Mouse (Mus musculus): ENCODE measurements at regions not wholly inside any gene's neighbourhood (a gene's known extent, or its start where the extent isn't known, plus 50 kb on each side); places are given as distances from the start of the nearest gene placed in this dataset.

DNA sequence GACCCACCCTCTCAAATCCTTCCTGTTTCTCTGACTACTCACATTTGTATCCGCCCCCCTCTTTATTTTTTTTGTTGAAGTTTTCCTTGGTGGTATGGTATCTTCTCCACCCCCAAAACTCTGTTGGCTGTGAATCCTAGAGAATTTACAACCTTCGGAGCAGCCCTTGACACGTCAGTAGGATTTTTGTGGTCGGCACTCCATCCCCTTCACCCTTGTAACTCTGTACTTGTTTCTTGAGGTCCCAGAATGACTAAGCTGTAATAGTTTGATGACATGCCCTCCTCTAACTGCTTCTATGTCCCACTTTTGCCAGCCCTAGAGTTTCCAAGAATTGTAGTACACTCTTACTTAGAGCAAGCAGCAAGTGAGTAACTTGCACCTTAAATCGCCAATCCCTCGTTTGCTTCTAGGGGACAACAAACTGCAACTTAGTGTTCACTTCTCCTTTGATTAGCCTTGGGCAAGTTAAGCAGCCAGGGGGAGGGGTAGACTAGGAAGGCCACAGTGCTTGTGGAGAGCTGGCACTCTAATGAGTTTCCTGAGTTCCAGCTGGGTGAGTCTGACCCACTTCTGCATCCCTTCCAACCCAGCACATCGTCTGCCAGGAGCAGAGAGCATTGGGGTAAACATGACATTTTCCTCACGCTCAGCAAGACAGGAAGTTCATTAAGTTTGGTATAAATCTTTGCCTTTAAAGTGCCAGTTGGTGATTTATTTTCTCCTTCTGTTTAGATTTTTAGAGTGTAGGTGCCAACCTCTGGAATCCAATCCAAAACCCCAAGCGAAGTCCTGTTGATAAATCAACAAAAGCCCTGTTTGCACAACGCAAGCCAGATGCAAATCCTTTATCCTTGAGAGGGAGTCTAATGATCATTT is 118.7 kb downstream of the Foxa2 start:
- DNase-seq (ENCODE audit: low read depth, low spot score) = no peak

DNA sequence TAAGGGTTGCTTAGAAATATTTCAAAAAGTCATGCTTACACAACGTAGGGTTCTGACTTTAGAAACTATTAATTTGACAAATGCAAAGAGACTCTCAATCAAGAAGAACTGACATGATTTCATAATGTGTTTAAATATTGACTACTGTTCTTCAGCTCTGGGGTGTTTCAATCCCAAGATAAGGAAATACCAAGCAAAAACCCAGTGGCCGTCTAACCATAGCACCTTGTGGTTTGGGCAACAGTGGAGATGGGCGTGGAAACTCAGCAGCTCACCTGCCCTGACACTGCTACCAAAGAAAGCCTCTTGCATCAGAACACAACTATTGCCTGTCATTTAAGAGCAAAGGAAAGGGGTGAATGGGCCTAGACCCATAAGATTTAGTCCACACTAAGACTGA is 119.9 kb downstream of the Foxa2 start:
- no peak for DNase-seq (ENCODE audit: low read depth, low spot score)

DNA sequence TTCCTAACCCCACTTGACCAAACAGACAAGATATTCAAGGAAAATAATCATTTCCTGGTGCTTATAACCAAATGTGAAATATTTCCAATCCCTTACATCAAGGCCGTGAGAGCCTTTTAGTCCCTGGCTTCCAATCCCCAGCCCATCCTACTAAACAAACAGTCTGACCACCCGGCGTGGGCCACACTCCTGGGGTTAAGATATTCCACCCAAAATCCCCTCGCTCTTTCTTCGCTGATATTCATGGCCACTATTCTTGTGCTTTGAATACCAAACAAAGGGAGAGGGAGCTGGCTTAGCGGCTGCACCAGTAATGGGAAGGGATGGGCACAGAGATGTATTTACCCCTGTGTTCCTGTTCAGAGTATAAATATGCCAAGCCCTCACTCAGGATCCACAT is 139.4 kb downstream of the Foxa2 start:
- no peak for DNase-seq (ENCODE audit: low read depth, low spot score)

DNA sequence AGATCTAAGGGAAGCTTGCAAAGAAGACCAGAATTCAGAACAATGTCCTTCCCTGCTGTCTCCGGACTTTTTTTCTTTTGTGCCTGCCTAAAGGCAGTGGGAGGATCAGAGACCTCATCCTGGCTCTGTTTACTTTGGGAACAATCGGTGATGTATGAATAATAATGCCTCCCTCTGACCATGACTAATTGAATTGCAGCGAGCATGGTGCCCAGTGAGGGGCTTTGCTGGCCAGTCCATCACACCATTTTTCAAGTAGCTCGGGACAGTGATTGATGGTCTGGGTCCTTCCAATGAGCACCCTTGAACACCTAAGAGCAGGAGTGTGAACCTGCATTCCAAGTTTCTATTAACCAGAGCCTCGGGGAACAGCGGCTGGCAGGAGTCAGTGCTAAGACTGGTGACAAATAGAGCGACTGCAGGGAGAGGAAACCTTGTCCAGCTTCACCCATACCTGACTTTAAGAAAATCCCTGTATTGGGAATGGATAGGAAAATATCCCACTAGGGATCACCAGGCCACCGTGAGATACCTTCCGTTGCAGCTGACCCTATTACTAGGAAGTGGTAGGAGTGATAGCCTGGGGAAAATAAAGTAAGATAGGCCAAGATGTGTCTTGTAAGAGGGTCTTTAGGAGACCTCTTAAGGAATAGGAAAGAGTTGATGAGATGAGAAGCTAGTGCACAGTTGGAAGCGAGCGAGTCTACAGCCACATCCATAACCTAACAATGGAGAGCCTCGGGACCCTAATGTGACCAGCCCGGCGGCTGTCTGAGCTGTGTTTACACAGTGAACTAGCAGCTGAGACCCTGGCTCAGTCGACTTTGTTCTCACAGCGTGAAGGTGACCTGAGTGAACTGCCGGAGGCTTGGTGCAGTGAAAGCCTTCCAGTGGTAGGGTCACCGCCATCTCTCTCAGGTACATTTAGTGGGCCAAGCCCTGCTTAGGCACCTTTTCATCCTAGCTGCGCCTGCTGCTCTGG is 140.7 kb downstream of the Foxa2 start:
- DNase-seq (ENCODE audit: low read depth, low spot score) = no peak

DNA sequence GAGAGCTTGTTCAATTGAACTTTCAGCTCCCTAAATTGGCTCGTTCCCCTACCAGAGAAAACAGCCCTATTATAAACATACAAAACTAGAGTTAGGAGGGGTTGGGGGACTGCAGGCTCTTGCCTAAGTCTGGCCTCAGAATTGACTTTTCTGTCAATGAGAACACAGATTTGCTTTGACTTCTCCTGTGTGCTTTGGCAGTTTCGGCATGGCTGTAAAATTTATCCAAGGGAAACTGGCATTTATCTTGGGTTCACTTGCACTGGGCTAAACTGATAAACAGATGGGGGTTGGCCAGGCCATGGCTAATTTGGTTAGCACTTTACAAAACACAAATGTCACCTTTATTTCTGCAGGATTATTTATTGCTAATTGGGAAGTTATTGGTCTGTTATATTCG is 141.7 kb downstream of the Foxa2 start:
- DNase-seq (ENCODE audit: low read depth, low spot score) = no peak

DNA sequence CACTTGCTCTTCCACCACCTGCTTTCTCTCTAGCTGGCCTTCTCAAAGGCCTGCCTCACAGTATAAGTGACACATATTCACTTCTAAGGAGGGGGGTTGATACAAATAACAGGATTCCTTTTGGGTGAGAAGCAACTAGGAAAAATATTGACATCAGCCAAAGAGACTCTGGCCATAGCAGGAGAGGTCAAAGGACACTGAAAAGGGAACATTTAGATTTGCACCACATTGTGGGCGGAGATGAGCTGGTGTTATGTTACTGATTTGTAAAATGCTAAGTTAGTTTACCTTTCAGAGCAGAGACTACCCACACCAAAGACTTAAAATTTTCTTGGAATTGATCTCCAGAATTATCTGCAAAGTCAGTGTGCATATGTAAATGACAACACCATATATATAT is 147.5 kb downstream of the Foxa2 start:
- no peak for DNase-seq (ENCODE audit: low read depth, low spot score)

DNA sequence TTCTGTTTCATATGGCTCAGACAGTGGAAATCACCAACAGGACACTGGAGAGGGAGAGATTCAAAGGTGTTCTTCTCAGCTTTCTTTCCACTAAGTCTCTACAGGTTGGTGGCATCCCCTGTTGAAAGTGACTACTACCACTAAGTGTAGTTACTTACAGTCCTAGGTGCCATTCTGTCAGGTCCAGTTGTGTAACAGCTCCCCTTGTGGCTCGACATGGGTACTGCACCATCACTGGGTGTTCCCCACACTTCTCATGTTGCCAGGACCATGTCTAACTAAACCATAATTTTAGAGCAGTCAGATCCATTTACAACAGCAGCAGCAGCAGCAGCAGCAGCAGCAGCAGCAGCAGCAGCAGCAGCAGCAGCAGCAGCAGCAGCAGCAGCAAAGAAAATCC is 151.1 kb downstream of the Foxa2 start:
- peak; percentile 18 for DNase-seq (ENCODE audit: low read depth, low spot score)

DNA sequence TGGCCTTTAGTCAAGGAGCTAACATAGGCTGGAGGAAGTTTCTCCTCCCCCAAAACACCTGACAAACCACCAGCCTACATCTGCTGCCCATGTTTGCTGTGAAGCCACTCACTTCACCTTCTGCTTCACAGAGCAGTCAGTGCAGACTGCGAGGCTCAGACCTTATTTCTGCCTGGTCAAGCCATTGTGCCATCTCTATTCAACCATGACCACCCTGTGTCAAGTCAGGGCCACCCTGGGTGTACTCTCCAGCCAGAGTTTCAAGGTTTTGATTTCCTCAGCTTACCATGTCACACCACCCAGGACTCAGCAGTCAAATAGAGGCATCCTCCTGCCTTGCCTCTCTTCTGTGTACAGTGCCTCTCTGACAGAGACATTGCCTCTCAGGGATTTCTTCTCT is 152.6 kb downstream of the Foxa2 start:
- no peak for DNase-seq (ENCODE audit: low read depth, low spot score)

DNA sequence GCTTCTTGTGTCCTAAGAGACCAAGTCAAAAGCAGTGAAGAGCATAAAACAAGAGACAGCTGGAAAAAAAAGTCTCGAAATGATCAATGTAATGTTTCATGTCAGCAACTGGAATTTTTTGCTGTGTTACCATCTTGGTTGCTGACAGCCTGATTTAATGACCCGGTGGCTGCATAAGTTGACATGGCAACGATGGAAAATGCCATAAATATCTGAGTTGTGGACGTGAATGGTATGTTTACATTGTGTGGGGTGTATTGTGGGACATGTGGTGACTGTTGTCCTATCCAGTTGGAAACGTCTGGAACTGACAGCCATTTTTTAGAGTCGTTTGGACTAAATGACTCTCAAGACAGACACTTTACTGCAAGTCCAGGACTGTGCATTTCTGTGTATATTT is 160.6 kb downstream of the Foxa2 start:
- no peak for DNase-seq (ENCODE audit: low read depth, low spot score)

DNA sequence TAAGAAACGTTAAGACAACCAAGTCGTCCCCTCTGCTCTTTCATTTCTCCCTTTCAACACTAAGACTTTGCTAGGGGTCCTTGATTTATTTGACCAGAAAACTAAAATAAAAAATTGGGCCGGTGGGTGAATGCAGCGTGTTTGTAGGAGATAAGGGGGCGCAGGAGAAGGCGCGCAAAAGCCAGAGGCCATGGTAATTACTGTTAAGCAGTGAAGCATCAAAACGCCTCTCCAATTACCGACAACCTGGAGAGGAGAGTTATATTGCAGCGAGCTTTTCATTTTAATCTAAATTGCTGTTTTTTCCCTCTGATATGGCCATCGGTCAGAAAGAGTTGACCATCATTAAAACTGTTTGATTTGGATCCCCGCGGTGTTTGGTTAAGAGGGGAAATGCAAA is 168.9 kb downstream of the Foxa2 start:
- no peak for DNase-seq (ENCODE audit: low read depth, low spot score)

DNA sequence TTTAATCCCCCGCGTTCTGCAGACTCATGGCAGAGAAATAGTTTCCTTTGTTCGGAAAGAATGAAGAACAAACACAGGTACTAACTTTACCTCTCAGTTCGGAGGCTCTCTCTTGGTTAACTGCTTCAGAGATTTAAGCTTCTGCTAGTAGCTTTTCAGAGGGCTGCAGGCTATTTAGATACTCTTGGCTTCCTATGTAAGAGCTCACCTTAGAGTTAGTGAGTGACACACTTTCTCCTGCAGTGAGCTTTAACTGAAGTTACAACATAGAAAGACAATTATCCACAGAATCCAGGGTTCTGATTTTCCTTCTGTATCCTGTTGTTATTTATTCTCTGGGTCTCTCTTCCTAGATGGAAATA is 169.2 kb downstream of the Foxa2 start:
- no peak for DNase-seq (ENCODE audit: low read depth, low spot score)

DNA sequence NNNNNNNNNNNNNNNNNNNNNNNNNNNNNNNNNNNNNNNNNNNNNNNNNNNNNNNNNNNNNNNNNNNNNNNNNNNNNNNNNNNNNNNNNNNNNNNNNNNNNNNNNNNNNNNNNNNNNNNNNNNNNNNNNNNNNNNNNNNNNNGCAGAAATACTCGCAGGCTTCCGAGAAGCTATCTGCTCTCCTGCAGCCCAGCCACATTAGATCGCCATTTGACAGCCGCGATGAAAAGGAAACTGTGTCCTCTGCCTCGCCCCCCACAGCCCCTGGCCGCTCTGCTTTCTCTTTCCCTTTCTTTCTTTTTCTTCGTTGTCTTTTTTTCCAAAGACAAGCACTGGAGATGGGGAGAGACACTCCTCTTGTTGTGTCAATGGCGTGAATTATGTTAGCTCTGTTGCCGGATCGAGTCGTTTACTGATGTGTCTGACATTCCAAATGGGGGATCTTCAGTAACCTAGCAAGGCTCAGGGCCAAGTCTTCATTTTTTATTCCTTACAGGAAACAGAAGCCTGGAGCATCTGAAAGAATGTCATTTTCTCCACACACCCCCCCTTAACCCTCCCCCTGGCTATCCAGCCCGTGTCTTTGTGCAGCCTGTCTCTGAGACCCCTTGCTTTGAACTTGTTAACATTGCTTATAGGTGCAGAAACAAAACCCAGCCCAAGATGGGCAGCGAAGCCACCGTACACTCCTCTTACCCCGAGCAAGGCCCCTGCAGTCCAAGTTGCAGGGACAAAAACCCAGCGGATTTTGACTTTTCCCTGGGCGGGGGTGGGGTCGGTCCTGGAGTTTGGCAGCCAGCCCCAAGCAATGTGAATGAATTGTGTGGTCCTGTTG is 169.8 kb downstream of the Foxa2 start:
- no peak for DNase-seq (ENCODE audit: low read depth, low spot score)

DNA sequence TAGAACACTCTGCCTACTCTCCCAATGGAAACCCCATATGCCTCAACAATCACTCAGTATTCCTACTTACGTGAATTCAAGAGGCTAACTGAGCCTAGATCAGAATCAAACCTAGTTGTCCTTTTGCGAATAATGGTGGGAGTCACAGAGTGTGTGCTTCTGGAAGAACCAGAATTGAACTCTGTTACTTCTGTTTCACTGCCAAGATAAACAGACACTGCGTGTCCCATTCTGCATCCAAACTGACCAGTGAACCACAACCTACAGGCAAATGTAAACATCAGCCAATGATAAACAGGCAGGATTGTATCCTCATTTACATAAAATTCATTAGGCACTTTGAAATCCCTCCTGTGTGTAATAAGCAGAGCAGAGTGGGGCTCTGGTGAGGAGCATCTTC is 173.8 kb downstream of the Foxa2 start:
- DNase-seq (ENCODE audit: low read depth, low spot score) = no peak

DNA sequence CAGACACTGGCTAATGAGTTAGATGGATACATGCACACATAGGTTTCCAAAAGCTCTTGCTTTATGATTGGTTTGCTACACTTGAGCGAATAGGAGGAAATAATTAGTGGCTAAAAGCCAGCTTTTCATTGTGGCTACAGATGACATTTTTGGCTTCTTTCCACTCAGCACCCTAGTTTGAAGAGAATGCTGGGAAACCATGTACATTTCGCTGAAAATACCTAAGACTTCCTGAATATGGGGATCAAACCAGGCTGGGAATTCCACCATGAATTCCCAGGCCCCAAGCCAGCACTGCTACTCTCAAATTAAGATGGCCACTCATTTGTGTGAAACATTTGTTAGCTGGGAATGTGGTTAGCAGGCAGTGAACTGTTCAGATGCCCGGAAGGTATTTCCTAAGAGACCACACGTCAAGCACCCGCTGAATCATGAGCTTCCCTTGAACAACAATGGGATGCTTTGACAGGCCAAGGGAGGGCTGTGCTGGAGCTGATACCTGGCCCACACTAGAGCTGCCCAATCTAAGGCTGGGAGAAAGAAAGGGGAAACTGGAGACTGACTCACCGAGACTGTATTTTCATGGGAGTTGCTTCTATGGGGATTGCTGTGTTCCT is 195.5 kb downstream of the Foxa2 start:
- no peak for DNase-seq (ENCODE audit: low read depth, low spot score)

DNA sequence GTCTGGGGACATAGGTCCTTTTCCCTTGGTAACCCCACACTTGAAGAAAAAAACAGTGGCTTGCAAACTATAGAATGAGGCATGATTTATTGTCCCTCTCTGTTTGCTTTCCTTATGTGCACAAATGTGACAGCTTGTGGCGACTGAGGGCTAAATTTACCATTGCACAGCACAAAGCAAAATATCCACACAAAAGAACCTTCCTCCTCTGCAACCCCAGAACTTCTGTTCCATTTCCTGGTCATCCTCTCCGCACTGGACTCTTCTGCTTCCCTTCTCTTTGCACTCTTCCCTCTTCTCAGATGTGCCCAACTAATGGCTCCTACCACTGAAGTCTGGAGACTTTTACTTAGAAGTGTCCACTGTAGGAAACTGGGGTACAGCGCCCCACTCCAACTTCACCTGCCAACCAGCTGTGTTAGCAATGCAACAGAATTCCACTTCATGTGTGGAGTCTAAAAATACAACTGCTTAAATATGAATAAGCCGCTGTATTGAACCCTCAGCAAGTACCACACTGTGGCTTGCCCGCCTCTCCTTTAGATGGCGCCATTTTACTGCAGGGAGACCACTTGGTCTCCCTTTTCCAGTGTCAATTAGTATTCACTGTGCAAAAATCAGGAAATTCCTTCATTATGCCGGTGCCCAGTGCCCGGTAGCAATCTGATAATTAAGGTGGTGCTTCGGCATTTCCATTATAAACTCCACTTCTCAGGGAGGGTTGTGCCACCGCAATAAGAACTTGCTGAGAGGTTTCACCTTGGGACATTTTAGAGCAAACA is 199.6 kb downstream of the Foxa2 start:
- no peak for DNase-seq (ENCODE audit: low read depth, low spot score)

DNA sequence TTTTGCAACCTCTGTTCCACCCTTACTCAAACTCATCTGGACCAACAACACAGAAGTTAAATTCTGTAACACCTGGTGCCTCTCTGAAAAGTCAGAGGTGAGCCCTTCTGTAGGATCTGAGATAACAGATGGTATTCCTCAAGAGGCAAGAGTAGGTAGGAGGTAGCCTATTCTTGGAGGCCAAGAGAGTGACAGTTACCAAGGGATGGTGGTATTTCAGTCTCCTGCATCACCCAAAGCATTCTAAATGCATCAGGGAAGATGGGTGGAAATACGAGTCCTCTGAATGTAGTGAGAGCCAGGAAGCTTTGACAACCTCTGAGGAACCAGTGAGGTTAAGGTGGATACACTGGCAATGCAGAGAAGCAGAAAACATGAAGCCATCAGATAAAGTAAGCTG is 201.5 kb downstream of the Foxa2 start:
- no peak for DNase-seq (ENCODE audit: low read depth, low spot score)

DNA sequence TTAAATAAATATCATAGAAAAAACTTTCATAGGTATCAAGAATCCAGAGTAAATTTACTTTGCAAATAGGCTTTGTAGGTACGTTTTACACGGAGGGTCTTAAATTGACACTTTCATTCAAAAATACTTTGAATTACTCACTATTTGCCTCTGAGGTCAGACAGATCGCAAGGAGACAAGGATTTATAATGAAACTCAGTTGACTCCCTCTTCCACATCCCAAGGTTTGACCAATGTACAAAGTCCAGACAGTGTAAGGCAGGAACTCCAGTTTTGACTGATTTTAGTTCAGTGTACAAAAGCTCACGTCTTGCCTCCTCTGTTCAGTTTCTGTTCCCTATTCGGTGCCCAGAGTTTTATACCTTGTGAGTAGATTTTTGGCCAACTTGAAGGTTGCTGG is 205.8 kb downstream of the Foxa2 start:
- no peak for DNase-seq (ENCODE audit: low read depth, low spot score)

DNA sequence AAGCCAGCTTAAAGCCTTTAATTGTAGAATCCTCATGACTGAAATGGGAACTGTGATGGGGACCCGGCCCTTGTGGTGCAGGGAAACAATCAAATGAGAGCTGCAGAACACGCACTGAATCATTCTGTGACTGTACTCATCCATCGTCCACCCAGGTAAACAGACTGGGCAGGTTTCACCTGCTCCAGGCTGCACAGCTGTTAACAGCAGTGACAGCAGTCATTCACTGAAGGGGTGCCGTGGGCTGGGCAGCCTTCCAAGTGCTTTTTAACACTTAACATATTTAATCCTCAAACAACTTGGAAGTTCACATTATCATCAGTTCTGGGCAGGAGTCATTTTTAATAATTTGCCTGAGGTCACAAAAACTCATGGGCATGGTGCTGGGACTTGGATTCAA is 208.2 kb downstream of the Foxa2 start:
- no peak for DNase-seq (ENCODE audit: low read depth, low spot score)

DNA sequence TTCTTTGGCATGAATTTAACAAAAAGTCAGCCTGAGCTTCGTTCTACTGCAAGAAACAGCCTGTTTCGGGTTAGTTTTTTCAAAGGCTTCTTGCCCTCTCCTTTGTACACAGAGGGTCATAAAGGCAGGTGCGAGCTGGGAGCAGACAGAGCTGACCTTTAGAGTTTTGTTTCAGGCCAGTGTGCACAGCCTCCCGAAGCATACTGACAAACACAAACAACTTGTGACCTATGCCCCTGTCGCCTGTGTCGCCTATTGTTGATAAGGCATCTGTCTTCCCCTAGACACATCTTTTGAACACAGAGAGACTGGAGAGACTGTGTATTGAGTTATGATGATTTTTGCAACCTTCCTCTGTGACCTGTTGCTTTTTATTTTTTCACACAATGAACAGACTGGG is 216.2 kb downstream of the Foxa2 start:
- DNase-seq (ENCODE audit: low read depth, low spot score) = no peak

DNA sequence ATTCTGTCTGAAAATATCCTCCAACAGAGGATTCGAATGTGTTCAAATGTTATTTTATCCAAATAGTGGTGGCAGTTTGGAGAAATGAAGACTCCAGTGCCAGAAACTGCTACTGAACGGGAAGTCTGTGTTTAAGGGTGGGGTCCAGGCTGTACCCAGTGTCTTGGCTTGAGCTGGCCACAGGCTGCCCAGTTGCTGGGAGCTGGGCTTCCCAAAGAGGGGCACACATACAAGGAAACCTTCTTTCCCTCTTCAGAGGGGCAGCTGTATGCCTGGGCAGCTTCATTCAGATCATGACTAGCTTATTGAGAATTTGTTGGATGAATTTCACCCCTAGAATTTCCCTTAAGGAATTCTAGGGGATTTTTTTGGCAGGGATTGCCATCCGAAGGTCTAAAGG is 229.8 kb downstream of the Foxa2 start:
- no peak for DNase-seq (ENCODE audit: low read depth, low spot score)

DNA sequence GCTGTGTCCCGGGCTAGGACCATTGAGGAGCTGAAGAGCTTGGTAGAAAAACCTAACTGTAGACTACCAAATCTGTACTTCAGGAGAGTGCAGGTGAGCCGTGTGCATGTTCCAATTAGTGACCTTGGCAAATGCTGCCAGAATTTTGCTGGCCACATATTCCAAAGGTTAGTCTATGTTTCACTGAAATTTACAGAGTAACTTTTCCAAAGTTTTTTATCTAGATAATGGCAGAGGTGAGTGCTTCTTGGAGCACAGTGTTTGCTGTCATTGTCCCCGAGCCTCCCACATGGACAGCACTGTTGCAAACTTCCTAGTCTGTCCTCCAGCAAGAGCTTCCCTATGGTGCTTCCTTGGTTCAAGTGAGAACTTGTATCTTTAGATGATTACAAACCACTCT is 232.5 kb downstream of the Foxa2 start:
- no peak for DNase-seq (ENCODE audit: low read depth, low spot score)
